8 mouse cellular contexts compared by ENCODE assay signal in the genomic region with DNA sequence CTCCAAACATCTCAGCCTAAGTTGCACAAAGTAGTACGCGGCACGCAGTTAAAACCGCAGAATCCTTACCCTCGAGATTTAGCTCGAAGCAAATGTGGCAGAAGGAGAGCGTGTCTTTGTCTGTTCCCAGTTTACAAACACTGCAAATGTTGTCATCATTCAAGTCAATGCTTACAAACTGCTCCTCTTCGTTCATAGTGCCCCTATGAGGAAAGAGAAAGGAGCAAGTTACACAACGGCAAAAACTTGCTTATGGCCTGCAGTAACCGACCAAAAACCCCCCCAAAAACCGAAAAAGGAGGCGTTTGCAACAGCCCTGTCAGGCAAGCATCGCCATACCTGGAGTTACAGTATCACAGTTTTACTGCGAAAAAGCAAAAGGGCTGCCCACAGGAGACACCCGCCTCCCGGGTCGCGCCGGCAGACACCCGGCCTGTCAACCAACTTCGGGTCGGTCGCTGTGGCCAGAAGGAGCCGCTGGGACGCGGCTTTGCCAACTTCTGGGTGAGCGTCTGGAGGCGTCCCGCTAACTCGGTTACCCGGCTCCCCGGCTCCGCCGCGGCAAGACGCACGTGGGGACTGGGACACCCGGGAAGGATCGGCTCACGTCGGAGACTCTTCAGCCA. TPM values are rescaled to one million over a fixed set of nuclear protein-coding genes. Genes with fewer than 3 reads are reported as not detected.
DNase-seq lines count a peak whose midpoint lies in the region; ATAC-seq and TF ChIP-seq lines count a peak whose summit lies in the region.

No protein-coding gene starts in this region.

- peak; percentile 72 for ATAC-seq in heart, embryonic 16.5 days (replicated peaks; ENCODE audit: extremely low read depth, insufficient read depth, low FRiP score)
- peak; percentile 83 for ATAC-seq in midbrain, embryonic 15.5 days (replicated peaks)

- TF ChIP-seq CTCF in ES-Bruce4 (IDR thresholded peaks at IDR 0.05; ENCODE audit: low read depth, low read length): no peak
- no peak for TF ChIP-seq CTCF in cortical plate, adult 2 months (IDR thresholded peaks at IDR 0.05; ENCODE audit: extremely low read depth, insufficient read depth, low read length)
- no peak for TF ChIP-seq CTCF in liver, adult 2 months (IDR thresholded peaks at IDR 0.05; ENCODE audit: low read depth, low read length)

- WGBS in heart, embryonic 10.5 days: under 1% methylated on average over 41 of the region's 41 CpGs
- 0% methylated on average over 41 of the region's 41 CpGs for WGBS in heart, embryonic 16.5 days
- WGBS in liver, adult 2 months: under 1% methylated on average over 41 of the region's 41 CpGs
- whole genome bisulfite sequencing in midbrain, embryonic 15.5 days: under 1% methylated on average over 41 of the region's 41 CpGs

- peak overlapping the region; percentile 86 for H3K4me3 ChIP-seq in heart, embryonic 10.5 days
- H3K4me3 ChIP-seq in ES-Bruce4 (ENCODE audit: low read depth, low read length): peak overlapping the region; percentile 89
- peak overlapping the region; percentile 60 for H3K4me3 ChIP-seq in cortical plate, adult 2 months (ENCODE audit: insufficient read depth, low read length)
- H3K4me3 ChIP-seq in heart, embryonic 16.5 days (ENCODE audit: low read length): peak overlapping the region; percentile 85
- H3K4me3 ChIP-seq in liver, adult 2 months (ENCODE audit: insufficient read depth, low read depth, low read length): peak overlapping the region; percentile 99
- H3K4me3 ChIP-seq in midbrain, embryonic 15.5 days: peak overlapping the region; percentile 83

- H3K27me3 ChIP-seq in heart, embryonic 10.5 days (ENCODE audit: insufficient read depth, poor library complexity, severe bottlenecking): no peaks in the 10 kb centered on the region
- no peaks in the 10 kb centered on the region for H3K27me3 ChIP-seq in ES-Bruce4 (ENCODE audit: control insufficient read depth, insufficient read depth, low read length, poor library complexity, severe bottlenecking)
- H3K27me3 ChIP-seq in heart, embryonic 16.5 days (ENCODE audit: control insufficient read depth, insufficient read depth, low read length): no peaks in the 10 kb centered on the region
- H3K27me3 ChIP-seq in liver, adult 2 months (ENCODE audit: control insufficient read depth, insufficient read depth, low read length): no peaks in the 10 kb centered on the region
- H3K27me3 ChIP-seq in midbrain, embryonic 15.5 days (replicated peaks): no peaks in the 10 kb centered on the region

- no peak for TF ChIP-seq EP300 in ES-Bruce4 (IDR thresholded peaks at IDR 0.05; ENCODE audit: insufficient read depth, low read depth, low read length)

- peak overlapping the region; percentile 94 for H3K27ac ChIP-seq in heart, embryonic 10.5 days
- no peak overlapping the region for H3K27ac ChIP-seq in ES-Bruce4 (ENCODE audit: insufficient read depth, low read length)
- H3K27ac ChIP-seq in cortical plate, adult 2 months (ENCODE audit: insufficient read depth, low read length): no peak overlapping the region
- peak overlapping the region; percentile 92 for H3K27ac ChIP-seq in heart, embryonic 16.5 days (ENCODE audit: low read length)
- H3K27ac ChIP-seq in liver, adult 2 months (replicated peaks; ENCODE audit: insufficient read depth, low read depth, low read length): peak overlapping the region; percentile 94
- peak overlapping the region; percentile 79 for H3K27ac ChIP-seq in midbrain, embryonic 15.5 days

- peaks cover 3% of the 10 kb centered on the region; the same call in 1 of the 2 replicates for H3K79me2 ChIP-seq in liver, adult 2 months (ENCODE audit: control insufficient read depth, insufficient read depth, low read length)

- H3K9ac ChIP-seq in ES-Bruce4 (ENCODE audit: low read depth, poor library complexity, severe bottlenecking): peak overlapping the region; percentile 90
- peak overlapping the region; percentile 90 for H3K9ac ChIP-seq in heart, embryonic 16.5 days (ENCODE audit: low read length)
- peak overlapping the region; percentile 98 for H3K9ac ChIP-seq in liver, adult 2 months (ENCODE audit: low read depth, low read length)
- H3K9ac ChIP-seq in midbrain, embryonic 15.5 days: peak overlapping the region; percentile 63

- H3K9me3 ChIP-seq in heart, embryonic 10.5 days: no peaks in the 10 kb centered on the region
- H3K9me3 ChIP-seq in ES-Bruce4 (replicated peaks; ENCODE audit: control insufficient read depth, insufficient read depth, low read length, poor library complexity, severe bottlenecking): peaks cover 6% of the 10 kb centered on the region
- H3K9me3 ChIP-seq in heart, embryonic 16.5 days (replicated peaks; ENCODE audit: control insufficient read depth, low read length): no peaks in the 10 kb centered on the region
- no peaks in the 10 kb centered on the region for H3K9me3 ChIP-seq in midbrain, embryonic 15.5 days

- peak overlapping the region; percentile 85 for H3K4me2 ChIP-seq in heart, embryonic 16.5 days (ENCODE audit: low read depth, low read length)
- H3K4me2 ChIP-seq in midbrain, embryonic 15.5 days: peak overlapping the region; percentile 76

- peaks cover 12% of the 10 kb centered on the region; the same call in 1 of the 2 replicates for H3K4me1 ChIP-seq in heart, embryonic 10.5 days
- H3K4me1 ChIP-seq in ES-Bruce4 (ENCODE audit: control insufficient read depth, insufficient read depth, low read length): no peaks in the 10 kb centered on the region
- peaks cover 1% of the 10 kb centered on the region; the same call in 1 of the 2 replicates for H3K4me1 ChIP-seq in cortical plate, adult 2 months (ENCODE audit: control insufficient read depth, insufficient read depth, low read length)
- peaks cover 6% of the 10 kb centered on the region; the same call in 1 of the 2 replicates for H3K4me1 ChIP-seq in heart, embryonic 16.5 days (ENCODE audit: control insufficient read depth, insufficient read depth, low read length)
- H3K4me1 ChIP-seq in liver, adult 2 months (ENCODE audit: control insufficient read depth, insufficient read depth, low read length): peaks cover 9% of the 10 kb centered on the region; the same call in 1 of the 2 replicates
- peaks cover 27% of the 10 kb centered on the region for H3K4me1 ChIP-seq in midbrain, embryonic 15.5 days

- H3K36me3 ChIP-seq in heart, embryonic 10.5 days: no peaks in the 10 kb centered on the region; the same call in 1 of the 2 replicates
- peaks cover 10% of the 10 kb centered on the region; the same call in 1 of the 2 replicates for H3K36me3 ChIP-seq in ES-Bruce4 (ENCODE audit: control insufficient read depth, insufficient read depth, low read length, poor library complexity, severe bottlenecking)
- H3K36me3 ChIP-seq in heart, embryonic 16.5 days (ENCODE audit: control insufficient read depth, insufficient read depth): no peaks in the 10 kb centered on the region
- peaks cover 8% of the 10 kb centered on the region; the same call in 1 of the 2 replicates for H3K36me3 ChIP-seq in liver, adult 2 months (ENCODE audit: control insufficient read depth, insufficient read depth, low read length)
- H3K36me3 ChIP-seq in midbrain, embryonic 15.5 days (replicated peaks): no peaks in the 10 kb centered on the region

- no peak for TF ChIP-seq POLR2A in ES-Bruce4 (IDR thresholded peaks at IDR 0.05; ENCODE audit: insufficient read depth, low read length)
- no peak for TF ChIP-seq POLR2A in cortical plate, adult 2 months (IDR thresholded peaks at IDR 0.05; ENCODE audit: extremely low read depth, insufficient read depth, low read length)
- no peak for TF ChIP-seq POLR2A in liver, adult 2 months (IDR thresholded peaks at IDR 0.05; ENCODE audit: extremely low read depth, insufficient read depth, low read length)

- peak; percentile 84 for DNase-seq in heart, embryonic 10.5 days (ENCODE audit: low spot score)
- no peak for DNase-seq in heart, adult 9 months (ENCODE audit: low spot score in 2 of 2)
- DNase-seq in liver, adult 2 months (ENCODE audit: extremely low read depth, low read depth, low spot score): peak; percentile 63
- no peak for DNase-seq in layer of hippocampus, adult 8-10 months (ENCODE audit: low spot score in 2 of 2)

RNA-seq across cellular contexts. Expression of a gene that starts 0.5 kb away (rescaled TPM):
- polyA plus RNA-seq in heart, embryonic 10.5 days (2016; fragmentation: Nextera tagmentation; extraction: Ambion mirVana): 9.1 and 13.6 TPM in 2 replicates
- polyA plus RNA-seq in ES-Bruce4 (2011; ENCODE audit: insufficient read depth, insufficient read length, low read depth, missing spikeins): 14.2 and 16.8 TPM in 2 replicates
- polyA plus RNA-seq in cortical plate, adult 2 months (2012; rRNA removed): 6.2 and 6.8 TPM in 2 replicates
- polyA plus RNA-seq in heart, embryonic 16.5 days (2015; fragmentation: Nextera tagmentation; extraction: Ambion mirVana): 7.6 and 9.6 TPM in 2 replicates
- total RNA-seq in liver, adult 2 months (2014; rRNA removed): 6.1 and 7.6 TPM in 2 replicates
- 3.6 and 3.9 TPM in 2 replicates for polyA plus RNA-seq in liver, adult 2 months (2012; rRNA removed)
- polyA plus RNA-seq in midbrain, embryonic 15.5 days (2015; fragmentation: Nextera tagmentation; extraction: Ambion mirVana): 7.5 and 8.1 TPM in 2 replicates
- 10 to 100 TPM; 13.8 to 15.1 (median 13.9) TPM for total RNA-seq in layer of hippocampus, adult 8-10 months (2022)

Comparison
In these comparisons a context has a peak if more than half of its experiments do, and no peak if none do; other contexts are left out.
1. DNase-seq: peak in heart, embryonic 10.5 days (single experiment) and liver, adult 2 months (single experiment); none in heart, adult 9 months (0 of 2) and layer of hippocampus, adult 8-10 months (0 of 2).
2. H3K27ac ChIP-seq: peak in heart, embryonic 10.5 days (single experiment), heart, embryonic 16.5 days (single experiment), liver, adult 2 months (single experiment) and midbrain, embryonic 15.5 days (single experiment); none in ES-Bruce4 (single experiment) and cortical plate, adult 2 months (single experiment).
3. Peak in every context shown above with its lines, with median percentiles within 50 percentile points of each other: H3K4me3 ChIP-seq and H3K9ac ChIP-seq.